Mouse (Mus musculus) megakaryocyte, adult 5-6 weeks (primary cell): Measurements from ENCODE around the gene Pkmyt1. TPM values are rescaled to one million over a fixed set of nuclear protein-coding genes. Genes with fewer than 3 reads are reported as not detected.

Source experiments
- ATAC-seq: 2 replicates; pipeline ENCODE4 v1.8.0; 2016; ENCODE audit warnings: mild to moderate bottlenecking, inconsistent platforms; ENCODE audit not compliant: poor library complexity, severe bottlenecking
- total RNA-seq, 2 experiments: library from RNA; stranded (forward) in 1 of 2; stranded (reverse) in 1 of 2; fragments of 153-499, 151-499 nt in 1 of 2; fragments of 221-1000, 200-1000 nt in 1 of 2; gene quantifications; 2 replicates each; pipeline versions ENCODE4 v1.2.3 to v1.2.4; 2015 to 2017

Pkmyt1 gene
- total RNA-seq (2015): 31.1 and 32.2 TPM in 2 replicates
- 15.9 and 16.6 TPM in 2 replicates for total RNA-seq (2017)

GRCm38 (mm10) chr17:23725999-23726757 lies at the start of gene Pkmyt1:
Gene Pkmyt1 (plus strand): TSS chr17:23726336.
- ATAC-seq: peak; percentile 95

DNA sequence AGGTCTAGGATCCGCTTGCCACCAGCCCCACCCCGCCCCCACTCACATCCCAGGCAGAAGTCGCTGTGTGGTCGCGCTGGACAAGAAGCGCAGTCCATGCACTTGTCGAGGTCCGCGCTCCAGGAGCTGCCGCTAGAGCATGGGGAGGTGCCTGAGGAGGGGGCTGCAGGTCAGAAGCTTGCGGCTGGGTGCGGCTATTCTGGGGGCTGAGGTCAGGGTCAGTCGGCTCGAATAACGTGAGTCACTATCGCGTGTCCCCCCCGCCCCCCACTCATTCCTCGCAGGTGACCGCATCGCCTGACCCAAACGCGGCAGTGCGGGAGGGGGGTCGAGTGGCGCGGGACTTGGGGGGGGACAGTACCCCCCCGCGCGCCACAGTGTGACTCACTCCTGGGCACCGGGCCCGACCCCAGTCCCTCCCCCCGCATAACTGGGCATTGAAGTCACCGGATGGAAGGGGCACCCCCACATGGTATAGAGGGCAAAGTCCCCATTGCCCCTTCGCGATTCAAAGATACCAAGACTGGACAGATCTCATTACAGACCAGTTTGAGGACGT lies 49.6 kb upstream of the Pkmyt1 start:
- ATAC-seq: no peak

DNA sequence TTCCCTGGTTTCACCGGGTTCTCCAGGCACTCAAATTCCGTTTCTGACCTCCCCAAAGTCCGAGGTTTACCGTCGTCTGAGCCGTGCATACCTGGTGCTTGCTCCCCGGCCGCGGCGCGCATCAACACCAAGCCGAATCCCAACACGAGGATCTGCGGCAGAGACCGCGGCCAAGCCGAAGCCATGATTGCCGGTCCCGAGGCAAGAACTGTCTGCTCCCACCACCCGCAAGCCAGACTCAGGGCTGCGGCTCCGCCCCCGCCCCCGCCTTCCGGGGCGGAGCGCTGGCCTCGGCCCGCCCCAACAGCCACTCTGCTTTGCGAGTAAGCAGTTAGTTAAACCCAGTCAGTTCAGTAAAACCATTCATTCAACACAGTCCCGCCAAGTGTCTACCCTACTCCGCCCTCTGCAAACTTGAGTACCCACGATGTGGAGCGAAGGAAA lies 48.9 kb upstream of the Pkmyt1 start, which contains the start of gene Tnfrsf12a:
Gene Tnfrsf12a (minus strand): TSS at position 233 of the 444 bp plus-strand sequence.
- ATAC-seq: peak; percentile 56

GRCm38 (mm10) chr17:23679127-23679835 lies 46.9 kb upstream of the Pkmyt1 start, which contains the start of gene Cldn6:
Gene Cldn6 (plus strand): TSS chr17:23679249.
- no peak for ATAC-seq

DNA sequence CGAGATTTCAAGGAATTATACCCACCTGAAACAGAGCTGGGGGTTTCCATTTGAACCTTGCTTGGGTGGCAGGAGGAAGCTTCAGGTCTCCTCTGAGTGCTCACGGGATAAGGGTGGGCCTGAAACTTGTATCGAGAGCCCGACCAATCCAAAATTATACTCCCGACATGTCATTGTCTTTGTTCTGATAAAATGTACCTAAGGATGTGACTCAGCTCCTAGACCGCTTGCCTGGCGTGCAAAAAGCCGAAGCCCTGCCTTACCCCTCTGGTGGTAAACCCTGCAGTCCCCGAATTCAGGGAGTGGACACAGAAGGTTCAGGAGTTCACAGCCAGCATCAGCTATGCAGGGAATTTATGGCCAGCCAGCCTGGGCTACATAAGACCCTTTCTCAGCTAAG lies 45.8 kb upstream of the Pkmyt1 start:
- ATAC-seq: no peak

DNA sequence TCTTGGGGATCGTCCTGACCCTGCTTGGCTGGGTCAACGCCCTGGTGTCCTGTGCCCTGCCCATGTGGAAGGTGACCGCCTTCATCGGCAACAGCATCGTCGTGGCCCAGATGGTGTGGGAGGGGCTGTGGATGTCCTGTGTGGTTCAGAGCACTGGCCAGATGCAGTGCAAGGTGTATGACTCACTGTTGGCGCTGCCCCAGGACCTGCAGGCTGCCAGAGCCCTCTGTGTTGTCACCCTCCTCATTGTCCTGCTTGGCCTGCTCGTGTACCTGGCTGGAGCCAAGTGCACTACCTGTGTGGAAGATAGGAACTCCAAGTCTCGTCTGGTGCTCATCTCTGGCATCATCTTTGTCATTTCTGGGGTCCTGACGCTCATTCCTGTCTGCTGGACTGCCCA lies 45.0 kb upstream of the Pkmyt1 start:
- ATAC-seq: no peak

DNA sequence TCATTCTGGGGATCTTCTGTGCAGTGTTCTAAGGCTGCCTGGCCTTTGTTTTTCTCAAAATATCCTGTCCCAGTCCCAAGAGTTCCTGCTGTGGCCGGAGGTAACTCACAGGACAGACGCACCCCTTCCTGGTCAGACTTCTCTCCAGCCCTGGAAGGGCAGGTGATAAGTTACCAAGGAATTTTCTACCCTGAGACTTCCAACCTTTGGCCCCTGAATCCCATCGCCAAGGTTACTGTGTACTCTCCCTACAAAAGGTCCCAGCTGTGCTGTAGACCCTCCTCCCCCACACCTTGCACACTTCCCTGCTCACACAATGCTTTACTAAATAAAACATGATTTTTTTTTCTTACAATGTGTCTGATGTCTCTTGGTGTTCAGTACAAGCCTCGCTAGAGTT lies 44.0 kb upstream of the Pkmyt1 start:
- no peak for ATAC-seq

- ATAC-seq: no peak
Observed at GRCm38 (mm10) chr17:23682530-23682929, 43.6 kb upstream of the Pkmyt1 start.

DNA sequence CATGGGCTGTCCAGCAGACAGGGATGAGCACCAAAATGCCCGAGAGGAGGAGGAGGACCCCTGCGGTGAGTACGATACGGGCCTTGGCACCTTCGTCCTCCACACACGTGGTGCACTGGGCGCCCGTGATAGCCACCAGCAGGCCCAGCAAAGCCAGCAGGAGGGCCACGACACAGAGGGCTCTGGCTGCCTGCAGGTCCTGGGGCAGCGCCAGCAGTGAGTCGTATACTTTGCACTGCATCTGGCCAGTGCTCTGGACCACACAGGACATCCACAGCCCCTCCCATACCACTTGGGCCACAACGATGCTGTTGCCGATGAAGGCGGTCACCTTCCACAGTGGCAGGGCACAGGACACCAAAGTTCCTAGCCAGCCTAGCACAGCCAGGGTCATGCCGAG lies 42.9 kb upstream of the Pkmyt1 start:
- ATAC-seq: no peak

DNA sequence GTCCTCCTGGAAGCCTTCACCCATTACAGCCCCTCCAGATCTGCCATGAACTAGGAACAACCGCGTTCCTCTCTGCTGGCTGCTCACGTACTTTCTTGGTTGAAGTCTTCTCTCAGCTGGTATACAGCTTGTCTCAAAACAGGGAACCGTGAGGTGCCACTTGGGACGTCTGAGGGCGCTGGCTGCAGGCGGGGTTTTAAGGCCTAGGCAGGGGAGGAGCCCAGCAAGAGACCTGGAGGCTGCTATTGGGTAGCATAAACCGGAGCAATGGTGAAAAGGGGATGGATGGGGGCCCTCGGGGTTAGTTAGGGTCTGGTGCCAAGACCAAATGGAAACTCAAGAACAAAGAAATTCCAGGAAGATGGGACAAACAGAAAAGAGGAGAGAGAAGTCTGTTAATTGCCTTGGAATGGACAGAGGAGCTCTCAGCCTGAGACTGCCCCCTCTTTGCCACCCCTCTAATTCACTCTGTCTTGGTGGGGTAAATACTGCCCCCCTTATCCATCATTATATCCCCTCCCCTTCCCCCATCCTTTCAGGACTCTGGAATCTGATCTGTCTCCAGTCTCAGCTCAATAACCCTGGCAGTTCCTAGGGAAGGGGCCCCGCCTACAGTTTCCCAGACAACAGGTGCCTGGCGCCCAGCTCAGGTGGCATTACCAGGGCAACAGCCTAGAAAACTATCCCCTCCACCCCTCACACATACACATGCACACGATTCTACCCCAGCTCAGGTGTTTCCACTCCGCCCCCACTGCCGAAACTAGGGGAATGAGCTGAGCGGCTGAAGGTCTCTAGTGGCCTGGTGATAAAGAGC lies 42.1 kb upstream of the Pkmyt1 start, which contains the start of gene Cldn9:
Gene Cldn9 (minus strand): TSS at position 171 of the 817 bp plus-strand sequence.
- ATAC-seq: no peak

DNA sequence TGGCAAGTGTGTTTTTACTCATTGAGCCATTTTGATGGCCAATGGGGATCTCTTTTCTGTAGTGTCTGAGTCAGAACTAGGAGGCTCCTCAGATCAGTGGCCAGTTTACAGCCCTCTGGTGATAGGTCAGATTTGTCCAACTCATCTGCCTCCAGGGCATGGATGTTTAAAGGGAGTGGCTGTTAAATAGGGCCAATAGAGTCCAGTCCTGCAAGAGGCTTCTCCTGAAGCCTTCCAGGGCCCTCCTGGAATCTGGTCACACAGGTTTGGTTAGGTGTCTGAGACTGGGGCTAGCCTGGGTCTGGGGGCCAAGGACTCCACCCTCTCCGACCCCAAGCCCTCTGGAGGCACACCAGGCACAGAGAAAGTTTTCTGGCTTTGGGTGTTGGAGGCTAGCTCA lies 31.6 kb upstream of the Pkmyt1 start:
- ATAC-seq: no peak

DNA sequence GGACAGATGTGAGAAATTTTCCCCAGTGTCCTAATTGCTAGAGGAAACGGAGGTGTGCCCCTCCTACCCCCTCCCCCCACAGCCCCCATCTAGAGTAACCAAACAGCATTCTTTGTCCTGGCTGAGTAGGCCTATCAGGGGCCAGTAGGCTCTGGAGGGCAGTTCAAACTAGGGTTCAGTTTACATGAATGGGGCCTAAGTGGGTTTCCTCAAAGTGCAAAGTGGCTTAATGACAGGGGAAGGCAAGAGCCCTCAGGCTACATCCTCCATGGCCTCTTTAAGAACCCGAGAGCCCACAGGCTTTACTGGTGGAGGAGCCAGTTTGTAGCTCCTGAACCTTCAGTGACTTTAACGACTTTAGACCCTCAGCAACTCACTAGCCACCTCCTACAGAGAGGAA lies 30.3 kb upstream of the Pkmyt1 start:
- ATAC-seq: no peak

GRCm38 (mm10) chr17:23699131-23700077 lies 26.7 kb upstream of the Pkmyt1 start:
- ATAC-seq: no peak; the same call in 1 of the 2 replicates

- peak; percentile 98 for ATAC-seq
Observed at GRCm38 (mm10) chr17:23700079-23700478, 26.1 kb upstream of the Pkmyt1 start.

- ATAC-seq: no peak
Observed at GRCm38 (mm10) chr17:23703301-23703700, 22.8 kb upstream of the Pkmyt1 start.

DNA sequence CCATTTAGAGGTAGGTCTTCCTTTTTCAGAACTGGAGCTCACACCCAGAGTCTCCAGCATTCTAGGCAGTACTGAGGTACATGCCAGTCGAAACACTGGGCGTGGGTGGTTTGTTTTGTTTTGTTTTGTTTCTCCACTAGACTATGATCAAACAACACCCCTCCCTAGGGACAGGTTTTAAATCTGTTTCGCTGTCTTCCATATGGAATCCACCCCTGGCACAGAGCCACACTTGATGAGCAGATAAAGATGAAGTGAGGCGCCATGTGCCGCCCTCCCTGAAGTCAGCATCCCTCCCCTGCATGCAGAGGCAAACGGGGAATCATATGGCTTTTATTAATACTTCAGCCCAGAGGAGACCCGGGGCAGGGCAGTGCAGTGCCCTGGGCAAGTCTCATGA lies 21.4 kb upstream of the Pkmyt1 start:
- no peak for ATAC-seq

GRCm38 (mm10) chr17:23705525-23706104 lies 20.5 kb upstream of the Pkmyt1 start:
- no peak for ATAC-seq

- ATAC-seq: peak; percentile 80
Observed at GRCm38 (mm10) chr17:23706212-23706611, 19.9 kb upstream of the Pkmyt1 start.

DNA sequence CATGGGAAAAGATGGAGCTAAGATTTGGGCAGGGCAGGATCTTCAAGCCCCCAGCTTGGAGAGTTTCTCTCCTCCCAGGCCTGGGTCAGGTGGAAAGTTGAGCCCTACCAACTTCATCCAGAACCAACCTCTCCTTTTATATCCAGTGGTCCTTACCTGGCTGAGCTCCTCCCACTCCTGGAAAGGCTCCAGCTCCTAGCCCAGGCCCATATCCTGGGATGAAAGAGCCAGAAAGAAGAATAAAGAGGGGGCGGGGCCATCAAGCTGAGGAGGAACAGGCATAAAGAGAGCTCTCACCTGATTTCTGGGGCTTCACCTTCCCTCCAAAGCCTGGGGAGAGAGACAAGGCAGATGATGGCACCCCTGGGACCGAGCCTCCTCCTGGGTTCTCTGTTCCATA lies 9.1 kb upstream of the Pkmyt1 start:
- ATAC-seq: no peak
